Mouse (Mus musculus): ENCODE data around the gene Abcb9. TPM values are rescaled to one million over a fixed set of nuclear protein-coding genes. Genes with fewer than 3 reads are reported as not detected.
A peak's percentile ranks its signal among the peaks of the same experiment; 100 is the strongest.
"Not testable (repeated sequence)": the region's sequence is repeated elsewhere in the genome, so short reads cannot be mapped to it uniquely, and the experiment has no call there.

Abcb9 gene
- total RNA-seq, 2 experiments from 2014 or later, result 54.8 to 62.4 TPM

GRCm38 (mm10) chr5:124074845-124075307, 20.7 kb downstream of the Abcb9 start:
- no peak for DNase-seq (ENCODE audit: low spot score in 2 of 2)
- intact Hi-C loops (cut with DNase I), result no loop called here

- intact Hi-C loops (cut with DNase I), result no loop called here
- no peak for DNase-seq (ENCODE audit: low spot score in 2 of 2)
Measured at GRCm38 (mm10) chr5:124073682-124074081, 21.9 kb downstream of the Abcb9 start.

- DNase-seq (ENCODE audit: low spot score in 2 of 2), result no peak
- intact Hi-C loops (cut with DNase I), result no loop called here
Measured at GRCm38 (mm10) chr5:124069657-124070056, 25.9 kb downstream of the Abcb9 start.

- DNase-seq (ENCODE audit: low spot score in 2 of 2), result no peak
- intact Hi-C loops (cut with DNase I), result no loop called here
Measured at GRCm38 (mm10) chr5:124062037-124062824, 33.4 kb downstream of the Abcb9 start.

DNA sequence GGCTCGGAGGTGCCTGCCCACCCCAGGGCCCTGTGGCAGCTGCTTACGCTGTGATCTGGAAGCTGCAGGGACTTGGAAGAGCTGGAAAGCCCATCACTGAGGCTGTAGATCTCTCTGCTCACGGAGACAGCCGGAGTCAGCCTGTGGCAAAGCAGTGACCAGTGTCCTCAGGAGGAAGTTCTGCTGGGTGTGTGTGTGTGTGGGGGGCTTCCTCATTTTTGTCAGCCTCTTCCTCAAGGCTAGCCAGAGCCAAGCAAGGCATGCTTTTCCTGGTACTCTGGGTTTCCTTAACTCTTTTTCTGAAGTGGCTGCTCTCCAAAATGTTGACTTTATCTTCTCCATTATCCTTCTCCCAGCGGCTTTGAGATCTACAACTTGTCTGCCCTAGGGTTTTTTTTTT, 35.9 kb downstream of the Abcb9 start:
- intact Hi-C loops (cut with DNase I), result no loop called here
- no peak for DNase-seq (ENCODE audit: low spot score in 2 of 2)

DNA sequence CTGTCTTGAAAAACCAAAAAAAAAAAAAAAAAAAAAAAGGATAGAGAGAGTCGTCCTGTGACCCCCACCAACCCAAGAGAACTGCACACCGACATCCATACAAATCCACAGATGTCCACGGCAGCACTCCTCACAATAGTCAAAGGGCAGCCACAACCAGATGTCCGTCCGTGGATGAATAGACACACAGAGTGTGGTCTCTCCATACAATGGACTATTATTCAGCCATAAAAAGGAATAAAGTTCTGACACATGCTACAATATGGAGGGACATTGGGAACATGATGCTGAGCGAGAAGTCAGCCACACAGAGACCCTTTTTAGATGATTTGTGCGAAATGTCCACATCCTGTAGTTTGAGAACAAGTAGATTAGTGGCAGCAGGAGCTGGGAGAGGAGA, 36.8 kb downstream of the Abcb9 start:
- no peak for DNase-seq (ENCODE audit: low spot score in 2 of 2)
- intact Hi-C loops (cut with DNase I), result no loop called here

- intact Hi-C loops (cut with DNase I), result no loop called here
Measured at GRCm38 (mm10) chr5:124056956-124057355, 38.6 kb downstream of the Abcb9 start.

GRCm38 (mm10) chr5:124056219-124056618, 39.4 kb downstream of the Abcb9 start:
- no peak for DNase-seq (ENCODE audit: low spot score in 2 of 2)
- intact Hi-C loops (cut with DNase I), result no loop called here

More at GRCm38 (mm10) chr5:124056956-124057355, 38.6 kb downstream of the Abcb9 start:
- DNase-seq (ENCODE audit: low spot score in 2 of 2), result no peak

GRCm38 (mm10) chr5:124052641-124053040, 43.0 kb downstream of the Abcb9 start:
- DNase-seq (ENCODE audit: low spot score in 2 of 2), result not testable (repeated sequence)

DNA sequence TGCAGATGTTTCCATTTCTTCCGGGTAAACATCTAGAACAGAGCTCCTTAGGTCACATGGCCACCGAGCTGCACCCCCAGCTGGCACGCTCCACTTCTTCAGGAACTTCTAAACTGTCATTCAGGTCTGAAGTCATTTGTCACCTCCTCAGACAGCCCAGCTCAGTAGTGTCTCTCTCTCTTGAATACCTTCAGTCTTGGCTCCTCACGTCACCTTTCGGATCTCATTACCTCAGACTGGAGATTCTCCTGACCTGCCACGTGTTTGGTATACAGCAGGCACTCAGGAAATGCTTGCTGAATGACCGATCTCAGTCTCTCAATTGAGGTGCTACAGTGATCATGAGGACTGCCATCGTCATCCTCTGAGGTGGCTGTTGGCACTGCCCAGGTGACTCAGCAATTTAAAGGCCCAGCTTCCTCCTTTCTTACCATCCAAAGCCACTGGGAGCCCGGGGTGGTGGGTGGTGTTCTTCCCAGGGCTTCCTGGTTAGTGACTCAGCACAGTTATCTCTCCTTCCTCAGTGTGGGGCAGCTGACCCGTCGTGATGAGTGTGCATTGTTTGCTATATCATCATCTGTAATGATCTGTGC, 43.6 kb downstream of the Abcb9 start:
- intact Hi-C loops (cut with DNase I), result no loop called here
- peak in 1 of 2 experiments; percentile 21 for DNase-seq (ENCODE audit: low spot score in 2 of 2)

More at GRCm38 (mm10) chr5:124052641-124053040, 43.0 kb downstream of the Abcb9 start:
- intact Hi-C loops (cut with DNase I), result not testable (repeated sequence)

- peak in 1 of 2 experiments; percentile 30 for DNase-seq (ENCODE audit: low spot score in 2 of 2)
- intact Hi-C loops (cut with DNase I), result no loop called here
Measured at GRCm38 (mm10) chr5:124050095-124051050, 45.2 kb downstream of the Abcb9 start.

DNA sequence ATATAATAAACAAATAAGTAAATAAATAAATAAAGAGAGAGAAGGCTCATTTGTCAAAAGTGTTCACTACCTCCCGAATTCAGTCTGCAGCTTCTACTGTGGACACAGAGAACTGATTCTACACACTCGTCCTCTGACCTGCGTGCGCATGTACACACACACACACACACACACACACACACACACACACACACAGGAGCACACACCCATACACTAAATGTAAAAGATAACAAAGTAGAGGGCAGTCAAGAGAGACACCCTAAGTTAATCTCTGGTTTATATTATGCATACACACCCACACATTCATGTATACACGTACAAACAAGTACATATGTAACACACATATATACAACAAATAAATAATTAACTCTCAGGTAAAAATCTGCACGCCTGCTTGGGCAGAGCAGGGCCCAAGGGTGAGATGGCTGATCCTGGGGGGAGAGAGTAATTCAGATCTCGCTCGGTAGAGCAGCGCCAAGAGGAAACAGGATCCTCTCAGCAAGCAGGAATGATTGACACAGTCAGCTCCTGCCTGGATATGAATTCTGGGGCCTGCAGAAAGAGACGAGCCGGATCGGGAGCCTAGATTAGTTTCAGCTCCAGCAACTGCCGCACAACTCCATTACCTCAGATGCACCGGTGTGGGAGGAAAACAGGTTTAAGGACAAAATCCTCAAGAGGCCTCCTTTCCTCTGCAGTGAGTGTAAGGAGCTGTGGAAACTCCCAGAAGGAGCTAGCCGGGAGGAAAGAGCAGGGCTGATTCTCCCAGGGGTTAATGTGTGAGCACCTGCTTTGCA, 46.2 kb downstream of the Abcb9 start:
- intact Hi-C loops (cut with DNase I), result no loop called here
- DNase-seq (ENCODE audit: low spot score in 2 of 2), result peak in 1 of 2 experiments; percentile 68

GRCm38 (mm10) chr5:124046741-124047401, 48.7 kb downstream of the Abcb9 start:
- intact Hi-C loops (cut with DNase I), result no loop called here
- DNase-seq (ENCODE audit: low spot score in 2 of 2), result no peak

GRCm38 (mm10) chr5:124045453-124046010, 50.1 kb downstream of the Abcb9 start:
- intact Hi-C loops (cut with DNase I), result no loop called here
- DNase-seq (ENCODE audit: low spot score in 2 of 2), result peak in 1 of 2 experiments; percentile 60

GRCm38 (mm10) chr5:124043999-124044398, 51.6 kb downstream of the Abcb9 start:
- intact Hi-C loops (cut with DNase I), result loop anchor here (1.0 kb wide), 1 partner anchor 25 kb away; no protein-coding TSS in a partner anchor

GRCm38 (mm10) chr5:124043212-124043978, 52.2 kb downstream of the Abcb9 start:
- peak; percentile 76 to 96 for DNase-seq (ENCODE audit: low spot score in 2 of 2)

More at GRCm38 (mm10) chr5:124043999-124044398, 51.6 kb downstream of the Abcb9 start:
- no peak for DNase-seq (ENCODE audit: low spot score in 2 of 2)

GRCm38 (mm10) chr5:124041097-124041496, 54.5 kb downstream of the Abcb9 start:
- DNase-seq (ENCODE audit: low spot score in 2 of 2), result peak in 1 of 2 experiments; percentile 68
- intact Hi-C loops (cut with DNase I), result no loop called here

More at GRCm38 (mm10) chr5:124043212-124043978, 52.2 kb downstream of the Abcb9 start:
- intact Hi-C loops (cut with DNase I), result loop anchor here (1.0 kb wide), 1 partner anchor 24 kb away; no protein-coding TSS in a partner anchor
